Mouse (Mus musculus): ENCODE data around the gene Glt8d2.

Gene Glt8d2

GRCm38 (mm10) chr10:82690494-82690893, at the start of gene Glt8d2:
Glt8d2 (minus strand) TSS chr10:82690650.
- peak; percentile 89 for DNase-seq (ENCODE audit: low read depth, low spot score)

GRCm38 (mm10) chr10:82699296-82699941, 9.0 kb upstream of the Glt8d2 start:
- peak; percentile 16 for DNase-seq (ENCODE audit: low read depth, low spot score)

- DNase-seq (ENCODE audit: low read depth, low spot score), result peak; percentile 72
Measured at GRCm38 (mm10) chr10:82698712-82699261, 8.3 kb upstream of the Glt8d2 start.

- DNase-seq (ENCODE audit: low read depth, low spot score), result no peak
Measured at GRCm38 (mm10) chr10:82697305-82697898, 7.0 kb upstream of the Glt8d2 start.

- no peak for DNase-seq (ENCODE audit: low read depth, low spot score)
Measured at GRCm38 (mm10) chr10:82696453-82697079, 6.1 kb upstream of the Glt8d2 start.

- DNase-seq (ENCODE audit: low read depth, low spot score), result no peak
Measured at GRCm38 (mm10) chr10:82695956-82696355, 5.5 kb upstream of the Glt8d2 start, which contains the start of gene Hcfc2. Hcfc2 (plus strand) TSS chr10:82696160.

GRCm38 (mm10) chr10:82689681-82690211, 704 bp downstream of the Glt8d2 start:
- no peak for DNase-seq (ENCODE audit: low read depth, low spot score)

- no peak for DNase-seq (ENCODE audit: low read depth, low spot score)
Measured at GRCm38 (mm10) chr10:82685440-82685839, 5.0 kb downstream of the Glt8d2 start.

- no peak for DNase-seq (ENCODE audit: low read depth, low spot score)
Measured at GRCm38 (mm10) chr10:82681639-82682038, 8.8 kb downstream of the Glt8d2 start.

GRCm38 (mm10) chr10:82680769-82681168, 9.7 kb downstream of the Glt8d2 start:
- DNase-seq (ENCODE audit: low read depth, low spot score), result no peak

- no peak for DNase-seq (ENCODE audit: low read depth, low spot score)
Measured at GRCm38 (mm10) chr10:82676949-82677348, 13.5 kb downstream of the Glt8d2 start.

- DNase-seq (ENCODE audit: low read depth, low spot score), result no peak
Measured at GRCm38 (mm10) chr10:82670205-82670604, 20.2 kb downstream of the Glt8d2 start.

- peak; percentile 87 for DNase-seq (ENCODE audit: low read depth, low spot score)
Measured at GRCm38 (mm10) chr10:82666436-82667234, 23.8 kb downstream of the Glt8d2 start.

GRCm38 (mm10) chr10:82665951-82666350, 24.5 kb downstream of the Glt8d2 start:
- DNase-seq (ENCODE audit: low read depth, low spot score), result no peak

GRCm38 (mm10) chr10:82663289-82663688, 27.2 kb downstream of the Glt8d2 start:
- DNase-seq (ENCODE audit: low read depth, low spot score), result no peak

- DNase-seq (ENCODE audit: low read depth, low spot score), result no peak
Measured at GRCm38 (mm10) chr10:82662267-82662990, 28.0 kb downstream of the Glt8d2 start.

GRCm38 (mm10) chr10:82661820-82662219, 28.6 kb downstream of the Glt8d2 start:
- DNase-seq (ENCODE audit: low read depth, low spot score), result no peak

GRCm38 (mm10) chr10:82654581-82654980, 35.9 kb downstream of the Glt8d2 start:
- DNase-seq (ENCODE audit: low read depth, low spot score), result no peak

- DNase-seq (ENCODE audit: low read depth, low spot score), result no peak
Measured at GRCm38 (mm10) chr10:82652625-82653024, 37.8 kb downstream of the Glt8d2 start.

GRCm38 (mm10) chr10:82651221-82651620, 39.2 kb downstream of the Glt8d2 start:
- DNase-seq (ENCODE audit: low read depth, low spot score), result no peak

Data from forelimb bud, embryonic 11.5 days (tissue).